Mouse (Mus musculus) stomach, embryonic 15.5 days (tissue): ENCODE data around the gene Srpr. TPM values are rescaled to one million over a fixed set of nuclear protein-coding genes. Genes with fewer than 3 reads are reported as not detected.
A peak's percentile ranks its signal among the peaks of the same experiment; 100 is the strongest.

Experiments
- ATAC-seq: fragments of 200-750 bp; cut with Nextera tagmentation; 2 replicates; pipeline ENCODE4 v1.8.0; 2017; ENCODE audit warnings: low read depth, moderate number of reproducible peaks, moderate TSS enrichment; ENCODE audit not compliant: insufficient read depth, low FRiP score
- H3K27ac ChIP-seq: fragments of 300-500 bp; sonication (generic); 2 replicates; pipeline ENCODE4 v1.5.1; 2015; ENCODE audit warnings: mild to moderate bottlenecking, inconsistent platforms
- H3K27me3 ChIP-seq: fragments of 300-500 bp; sonication (generic); replicated peaks from 2 replicates; pipeline ENCODE4 v1.6.1; 2015; ENCODE audit warnings: inconsistent platforms
- H3K36me3 ChIP-seq: fragments of 300-500 bp; sonication (generic); 2 replicates; pipeline ENCODE4 v1.6.1; 2015; ENCODE audit warnings: inconsistent platforms
- H3K4me1 ChIP-seq: fragments of 300-500 bp; sonication (generic); 2 replicates; pipeline ENCODE4 v1.6.1; 2015; ENCODE audit warnings: inconsistent platforms
- H3K4me2 ChIP-seq: fragments of 300-500 bp; sonication (generic); 2 replicates; pipeline ENCODE4 v1.6.1; 2015; ENCODE audit warnings: mild to moderate bottlenecking, inconsistent platforms
- H3K4me3 ChIP-seq: fragments of 300-500 bp; sonication (generic); replicated peaks from 2 replicates; pipeline ENCODE4 v1.5.1; 2015; ENCODE audit warnings: inconsistent platforms
- H3K9ac ChIP-seq: fragments of 300-500 bp; sonication (generic); 2 replicates; pipeline ENCODE4 v1.6.1; 2015; ENCODE audit warnings: inconsistent platforms
- H3K9me3 ChIP-seq: fragments of 300-500 bp; sonication (generic); 2 replicates; pipeline ENCODE4 v1.6.1; 2016; ENCODE audit warnings: inconsistent platforms
- WGBS: fragments of 180-500 bp; shearing (Covaris S2); methylation state at CpG from one replicate; pipeline ENCODE4 v1.1.7; 2015; 5-methylcytosine and 5-hydroxymethylcytosine counted together
- polyA plus RNA-seq: library from polyadenylated mRNA; unstranded; fragments of >200 nt; fragmentation: Nextera tagmentation; extraction: Ambion mirVana; gene quantifications from 2 replicates; pipeline ENCODE4 v1.2.1, GENCODE M21; 2015

The Srpr gene
- polyA plus RNA-seq, 1 experiment from 2014 or later, result 141 TPM

DNA sequence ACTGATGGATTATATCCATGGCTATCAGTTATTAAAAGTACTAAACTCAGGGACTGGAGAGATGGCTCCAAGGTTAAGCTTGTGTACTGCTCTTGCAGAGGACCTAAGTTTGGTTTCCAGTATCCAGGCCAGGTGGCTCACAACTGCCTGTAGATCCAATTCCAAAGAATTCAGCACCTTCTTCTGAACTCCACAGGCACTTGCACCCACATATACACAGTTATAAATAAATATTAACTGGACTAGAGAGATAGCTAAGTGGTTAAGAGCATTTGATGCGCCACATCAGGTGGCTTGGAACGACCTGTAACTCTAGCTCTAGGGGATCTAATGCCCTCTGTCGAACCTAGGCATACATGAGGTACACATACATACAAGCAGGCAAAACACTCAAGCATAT is 28.7 kb downstream of the Srpr start:
- H3K4me2 ChIP-seq, result no peak overlapping the region

DNA sequence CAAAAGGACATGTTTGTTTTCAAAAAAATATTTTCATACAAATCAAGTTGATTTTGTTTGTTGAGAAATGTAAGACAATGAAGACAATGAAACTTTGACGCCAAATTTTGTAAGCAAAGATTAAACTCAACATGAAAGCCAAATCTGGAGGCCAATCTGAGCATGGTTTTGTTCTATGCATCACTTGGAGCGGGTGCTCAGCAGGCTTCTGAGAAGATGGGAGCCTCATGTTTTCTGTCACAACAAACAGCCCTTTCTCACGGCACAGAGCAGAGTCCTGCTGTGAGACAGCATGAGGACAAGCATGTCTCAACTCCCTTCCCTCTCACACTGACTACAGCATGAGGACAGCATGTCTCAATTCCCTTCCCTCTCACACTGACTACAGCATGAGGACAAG is 36.0 kb downstream of the Srpr start:
- Histone ChIP-seq H3K9ac (no peak overlapping the region), H3K4me2 (no peak overlapping the region), H3K4me1 (no peaks in the 10 kb centered on the region), H3K9me3 (no peaks in the 10 kb centered on the region), H3K4me3 (no peak overlapping the region), H3K27ac (no peak overlapping the region), H3K27me3 (no peaks in the 10 kb centered on the region), H3K36me3 (no peaks in the 10 kb centered on the region)
- ATAC-seq, result no peak
- WGBS, result 68% methylated on average over 3 of the region's 3 CpGs

More for the DNA sequence above, 28.7 kb downstream of the Srpr start:
- Histone ChIP-seq H3K9me3 (no peaks in the 10 kb centered on the region), H3K36me3 (no peaks in the 10 kb centered on the region), H3K27ac (no peak overlapping the region), H3K27me3 (no peaks in the 10 kb centered on the region), H3K4me1 (no peaks in the 10 kb centered on the region), H3K9ac (no peak overlapping the region), H3K4me3 (no peak overlapping the region)
- WGBS, result 86% methylated on average over 3 of the region's 3 CpGs
- ATAC-seq, result no peak

DNA sequence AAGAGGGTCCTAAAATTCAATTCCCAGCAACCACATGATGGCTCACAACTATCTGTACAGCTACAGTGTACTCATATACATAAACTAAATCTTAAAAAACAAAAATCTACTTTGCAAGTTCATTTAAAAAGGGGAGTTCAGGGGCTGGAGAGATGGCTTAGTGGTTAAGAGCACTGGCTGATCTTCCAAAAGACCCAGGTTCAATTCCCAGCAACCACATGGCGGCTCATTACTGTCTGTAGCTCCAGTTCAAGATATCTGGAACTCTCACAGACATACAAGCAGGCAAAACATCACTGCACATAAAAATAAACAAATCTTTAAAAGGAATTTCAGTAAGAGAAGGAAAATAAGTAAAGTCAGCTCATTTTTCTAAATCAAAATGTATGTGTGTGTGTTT is 38.4 kb downstream of the Srpr start:
- 91% methylated on average over 1 of the region's 1 CpGs for WGBS
- Histone ChIP-seq H3K36me3 (no peaks in the 10 kb centered on the region), H3K9me3 (no peaks in the 10 kb centered on the region), H3K4me2 (no peak overlapping the region), H3K27ac (no peak overlapping the region), H3K4me3 (no peak overlapping the region), H3K27me3 (no peaks in the 10 kb centered on the region), H3K9ac (no peak overlapping the region), H3K4me1 (no peaks in the 10 kb centered on the region)
- ATAC-seq, result no peak

DNA sequence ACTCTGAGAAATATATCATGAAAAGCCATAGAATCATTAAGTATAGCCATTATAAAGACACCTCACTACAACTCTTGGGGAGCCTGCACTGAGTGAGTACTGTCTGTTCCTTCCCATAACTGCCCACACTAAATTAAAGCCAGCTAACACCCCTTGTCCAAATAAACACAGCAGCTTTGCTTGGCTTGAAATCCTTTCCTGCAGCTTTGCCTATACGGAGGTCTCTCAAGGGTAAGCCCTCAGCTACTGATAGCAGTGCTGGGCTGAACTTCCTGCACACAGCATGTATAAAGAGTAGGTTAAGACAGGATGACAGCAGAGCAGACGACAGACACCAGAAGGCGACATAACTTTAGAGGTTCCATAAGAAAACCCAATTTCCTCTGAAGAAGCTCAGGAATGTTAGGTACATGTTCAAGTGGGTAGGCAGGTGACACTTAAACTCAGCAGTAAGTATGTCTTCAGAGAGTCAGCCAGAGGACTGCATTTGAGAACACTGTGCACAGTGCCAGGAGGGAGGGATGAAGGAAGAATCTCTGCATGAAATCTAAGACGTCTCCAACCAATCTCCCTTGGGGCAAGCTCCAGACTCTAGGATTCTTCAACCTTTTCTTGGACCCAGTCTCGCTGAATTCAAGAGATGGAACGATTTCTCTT is 39.1 kb downstream of the Srpr start:
- H3K9ac ChIP-seq, result no peak overlapping the region
- H3K4me3 ChIP-seq, result no peak overlapping the region
- H3K9me3 ChIP-seq, result no peaks in the 10 kb centered on the region
- no peak overlapping the region for H3K27ac ChIP-seq
- 69% methylated on average over 6 of the region's 6 CpGs for WGBS
- no peaks in the 10 kb centered on the region for H3K4me1 ChIP-seq
- H3K36me3 ChIP-seq, result no peaks in the 10 kb centered on the region
- H3K4me2 ChIP-seq, result no peak overlapping the region
- no peaks in the 10 kb centered on the region for H3K27me3 ChIP-seq
- ATAC-seq, result no peak

DNA sequence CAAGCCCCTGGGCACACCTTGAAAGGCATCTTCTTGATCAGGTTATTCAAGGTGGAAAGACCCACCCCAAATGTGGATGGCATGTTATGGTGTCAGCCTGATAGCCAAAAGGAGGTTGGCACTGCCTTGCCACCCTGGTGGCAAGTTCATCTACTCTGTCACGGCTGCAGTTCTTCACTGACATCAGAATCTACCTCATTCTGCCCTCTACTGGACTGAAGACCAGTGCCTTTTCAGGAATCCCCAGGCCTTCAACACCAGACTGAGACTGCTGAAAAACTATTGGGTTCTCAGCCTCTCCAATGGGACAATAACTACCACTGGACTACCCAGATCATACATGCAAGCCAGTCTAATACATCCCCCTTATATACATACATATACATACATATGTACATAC is 39.8 kb downstream of the Srpr start:
- no peaks in the 10 kb centered on the region for H3K27me3 ChIP-seq
- no peak for ATAC-seq
- H3K9me3 ChIP-seq, result no peaks in the 10 kb centered on the region
- no peak overlapping the region for H3K4me3 ChIP-seq
- H3K4me1 ChIP-seq, result no peaks in the 10 kb centered on the region
- no peaks in the 10 kb centered on the region for H3K36me3 ChIP-seq
- 72% methylated on average over 1 of the region's 1 CpGs for WGBS
- no peak overlapping the region for H3K4me2 ChIP-seq
- no peak overlapping the region for H3K27ac ChIP-seq
- no peak overlapping the region for H3K9ac ChIP-seq

DNA sequence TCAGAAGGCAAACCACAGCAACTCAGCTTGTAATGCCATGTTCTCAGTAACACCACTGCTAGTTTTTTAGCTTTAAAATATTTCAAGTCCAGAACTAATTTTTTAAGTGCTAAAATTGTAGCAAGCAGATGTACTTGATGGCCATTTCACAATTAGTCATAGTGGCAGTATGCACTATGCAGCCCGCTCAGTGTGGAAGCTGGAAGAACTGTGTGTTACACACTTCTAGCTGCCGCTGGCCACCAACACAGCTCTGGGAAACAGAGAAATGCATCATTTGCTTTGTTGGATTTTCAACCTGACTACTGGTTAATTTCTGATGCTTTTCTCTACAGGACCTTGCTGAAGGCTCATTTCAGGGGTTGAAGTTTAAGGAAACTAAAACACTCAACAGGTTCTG is 47.4 kb downstream of the Srpr start:
- H3K4me2 ChIP-seq, result no peak overlapping the region
- H3K36me3 ChIP-seq, result no peaks in the 10 kb centered on the region
- no peaks in the 10 kb centered on the region for H3K4me1 ChIP-seq
- H3K9ac ChIP-seq, result no peak overlapping the region
- no peaks in the 10 kb centered on the region for H3K9me3 ChIP-seq
- 87% methylated on average over 2 of the region's 2 CpGs for WGBS
- H3K4me3 ChIP-seq, result no peak overlapping the region
- no peak overlapping the region for H3K27ac ChIP-seq
- H3K27me3 ChIP-seq, result no peaks in the 10 kb centered on the region
- no peak for ATAC-seq

DNA sequence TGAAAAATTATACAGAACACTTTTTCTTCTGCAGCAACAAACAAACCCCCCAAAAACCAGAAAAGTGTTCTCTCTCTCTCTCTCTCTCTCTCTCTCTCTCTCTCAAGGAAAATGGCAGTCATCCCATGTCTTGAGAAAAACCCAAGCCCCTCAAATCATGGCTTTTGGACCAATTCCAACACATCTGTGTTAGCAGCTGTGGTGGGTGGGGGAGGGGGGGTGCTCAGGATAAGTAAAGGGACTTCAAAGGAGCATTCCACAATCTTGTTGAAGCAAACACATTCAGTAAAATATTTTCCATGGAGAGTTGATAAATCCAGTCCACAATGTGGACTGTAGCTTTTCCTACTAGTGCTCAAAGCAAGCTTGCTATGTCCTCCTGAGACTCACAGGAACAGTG is 49.5 kb downstream of the Srpr start:
- H3K27me3 ChIP-seq, result no peaks in the 10 kb centered on the region
- H3K4me2 ChIP-seq, result no peak overlapping the region
- H3K4me3 ChIP-seq, result no peak overlapping the region
- no peak for ATAC-seq
- no peak overlapping the region for H3K9ac ChIP-seq
- no peaks in the 10 kb centered on the region for H3K9me3 ChIP-seq
- no peaks in the 10 kb centered on the region for H3K36me3 ChIP-seq
- H3K27ac ChIP-seq, result no peak overlapping the region
- no peaks in the 10 kb centered on the region for H3K4me1 ChIP-seq

DNA sequence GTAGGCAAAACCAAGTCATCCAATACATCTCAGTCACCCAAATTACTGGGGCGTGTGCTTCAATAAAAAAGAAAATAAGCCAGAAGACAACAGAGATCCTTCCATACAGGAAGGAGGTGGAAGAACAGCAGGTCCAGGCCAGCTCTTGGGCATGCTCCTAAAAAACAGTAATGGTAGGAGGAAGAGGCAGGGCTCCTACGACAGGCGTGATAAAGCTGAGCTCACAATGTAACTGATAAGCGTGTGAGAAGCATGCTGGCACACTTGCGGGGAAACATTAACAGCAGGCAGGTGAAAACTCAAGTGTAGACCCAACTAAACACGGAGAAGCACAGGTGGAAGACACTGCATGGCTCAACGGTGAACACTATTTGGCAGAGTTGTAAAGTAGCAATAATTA is 57.4 kb downstream of the Srpr start:
- no peak overlapping the region for H3K27ac ChIP-seq
- 78% methylated on average over 7 of the region's 7 CpGs for WGBS
- H3K27me3 ChIP-seq, result no peaks in the 10 kb centered on the region
- H3K4me1 ChIP-seq, result no peaks in the 10 kb centered on the region
- H3K9me3 ChIP-seq, result no peaks in the 10 kb centered on the region
- H3K4me2 ChIP-seq, result no peak overlapping the region
- no peak for ATAC-seq
- H3K36me3 ChIP-seq, result no peaks in the 10 kb centered on the region
- no peak overlapping the region for H3K9ac ChIP-seq
- no peak overlapping the region for H3K4me3 ChIP-seq

DNA sequence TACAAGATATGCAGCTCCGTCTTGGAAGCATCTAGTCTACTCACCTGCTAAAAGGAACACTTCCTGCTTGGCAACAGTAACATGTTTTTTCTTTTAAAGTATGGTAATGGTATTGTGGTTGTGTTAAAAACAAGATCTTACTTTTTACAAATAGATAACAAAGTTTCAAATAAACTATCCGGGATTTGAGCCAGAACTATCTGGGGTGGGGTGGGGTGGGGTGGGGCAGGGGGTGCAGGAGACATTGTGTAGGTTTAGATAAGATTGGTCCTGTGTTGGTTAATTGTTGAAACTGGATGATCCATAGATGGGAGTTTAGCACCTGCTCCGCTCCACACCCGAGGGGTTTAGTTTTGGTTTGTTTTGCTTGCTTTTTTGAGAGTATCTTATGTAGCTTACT is 62.4 kb downstream of the Srpr start:
- no peaks in the 10 kb centered on the region for H3K4me1 ChIP-seq
- no peak for ATAC-seq
- no peaks in the 10 kb centered on the region for H3K9me3 ChIP-seq
- H3K9ac ChIP-seq, result no peak overlapping the region
- no peak overlapping the region for H3K27ac ChIP-seq
- no peaks in the 10 kb centered on the region for H3K36me3 ChIP-seq
- no peaks in the 10 kb centered on the region for H3K27me3 ChIP-seq
- WGBS, result 72% methylated on average over 4 of the region's 4 CpGs
- H3K4me2 ChIP-seq, result no peak overlapping the region
- no peak overlapping the region for H3K4me3 ChIP-seq

DNA sequence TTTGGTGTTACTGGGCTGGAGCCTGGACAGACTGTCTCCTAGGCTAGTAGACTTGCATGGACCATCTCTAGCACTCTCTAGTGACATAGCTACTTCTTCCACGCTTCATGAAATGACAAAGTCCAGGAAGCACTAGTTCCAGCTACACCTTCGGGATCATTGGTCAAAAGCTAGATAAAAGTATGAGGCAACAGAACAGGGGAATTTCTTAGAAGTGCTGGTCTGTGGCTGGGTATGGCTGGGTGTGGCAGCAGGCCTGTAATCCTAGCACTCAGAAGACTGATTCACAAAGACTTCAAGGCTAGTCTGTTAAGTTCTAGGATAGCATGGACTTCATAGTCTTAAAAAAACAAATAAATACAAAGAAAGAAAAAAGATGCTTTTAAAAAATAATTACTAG is 63.5 kb downstream of the Srpr start:
- no peak overlapping the region for H3K4me2 ChIP-seq
- H3K9ac ChIP-seq, result no peak overlapping the region
- peaks cover 2% of the 10 kb centered on the region; the same call in 1 of the 2 replicates for H3K4me1 ChIP-seq
- no peak overlapping the region for H3K4me3 ChIP-seq
- no peaks in the 10 kb centered on the region for H3K36me3 ChIP-seq
- no peak for ATAC-seq
- no peaks in the 10 kb centered on the region for H3K9me3 ChIP-seq
- H3K27ac ChIP-seq, result no peak overlapping the region
- WGBS, result 78% methylated on average over 2 of the region's 2 CpGs
- H3K27me3 ChIP-seq, result no peaks in the 10 kb centered on the region

DNA sequence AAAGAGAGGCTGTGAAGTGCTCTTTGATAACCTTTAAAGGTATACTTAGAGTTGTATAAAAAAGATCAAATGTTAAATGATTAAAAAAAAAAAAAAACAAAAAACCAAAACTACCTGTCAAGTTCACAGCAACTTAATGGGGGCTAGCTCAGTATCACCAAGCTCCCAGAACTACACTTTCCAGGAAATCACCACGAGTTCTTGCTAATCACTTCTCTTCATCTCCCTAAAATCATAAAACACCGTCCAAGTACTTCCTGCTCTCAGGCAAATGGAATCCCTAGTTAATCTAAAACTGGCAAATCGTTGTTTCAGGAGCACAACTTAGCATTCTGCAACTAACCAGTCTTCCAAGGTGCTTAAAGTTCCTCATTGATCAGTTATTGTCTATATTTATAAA is 64.5 kb downstream of the Srpr start:
- H3K9me3 ChIP-seq, result no peaks in the 10 kb centered on the region
- 54% methylated on average over 3 of the region's 3 CpGs for WGBS
- no peak for ATAC-seq
- H3K4me1 ChIP-seq, result peaks cover 7% of the 10 kb centered on the region; the same call in 1 of the 2 replicates
- H3K36me3 ChIP-seq, result no peaks in the 10 kb centered on the region
- H3K27ac ChIP-seq, result no peak overlapping the region
- no peaks in the 10 kb centered on the region for H3K27me3 ChIP-seq
- no peak overlapping the region for H3K9ac ChIP-seq
- H3K4me2 ChIP-seq, result no peak overlapping the region
- H3K4me3 ChIP-seq, result no peak overlapping the region

DNA sequence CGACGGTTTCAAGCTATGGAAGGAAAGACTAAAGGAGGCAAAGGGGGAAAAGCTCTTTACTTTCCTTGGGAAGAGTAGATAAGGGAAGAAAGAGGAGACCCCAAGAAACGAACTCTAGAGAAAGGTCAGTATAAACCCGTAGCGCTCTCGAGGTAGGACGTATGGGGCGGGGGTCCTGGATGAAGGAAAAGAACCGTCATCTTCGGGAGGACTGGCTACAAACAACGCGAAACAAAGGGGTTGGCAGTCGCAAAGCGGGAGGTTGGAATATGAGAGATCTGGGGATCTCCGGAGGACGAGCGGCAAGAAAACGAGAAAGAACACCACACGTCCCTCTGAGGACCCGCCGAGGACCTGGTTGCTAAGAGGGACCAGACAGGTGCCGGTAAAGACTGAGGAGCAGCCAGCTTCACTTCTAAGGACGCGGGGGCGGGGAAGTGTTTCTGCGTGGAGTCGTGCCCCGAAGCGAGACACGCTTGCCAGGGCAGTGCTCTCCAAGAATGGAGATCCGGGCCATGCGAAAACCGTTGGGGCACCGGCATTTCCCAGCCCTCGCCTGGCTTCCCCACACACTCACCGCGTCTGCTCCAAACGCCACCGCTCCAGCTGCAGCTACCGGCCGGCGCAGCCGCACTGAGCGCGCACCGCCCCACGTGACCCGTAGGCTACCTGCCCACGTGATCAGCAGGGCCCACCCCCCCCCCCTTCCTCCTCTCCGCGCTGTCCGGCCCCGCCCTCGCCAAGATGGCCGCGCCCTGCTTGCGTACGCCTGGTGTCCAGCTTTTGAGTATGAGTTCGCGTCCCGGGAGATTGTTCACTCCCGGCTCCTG is 67.4 kb downstream of the Srpr start, which contains the start of the genes Fam118b and Rpusd4:
Gene Fam118b (minus strand): TSS at position 660 of the 830 bp plus-strand sequence.
Gene Rpusd4 (plus strand): TSS at position 720 of the 830 bp plus-strand sequence.
- Histone ChIP-seq H3K27me3 (no peaks in the 10 kb centered on the region), H3K9ac (peak within 1 kb of the TSS; percentile 65), H3K4me2 (peak within 1 kb of the TSS; percentile 85), H3K27ac (peak within 1 kb of the TSS; percentile 78), H3K4me1 (peaks cover 7% of the 10 kb centered on the region; the same call in 1 of the 2 replicates), H3K9me3 (no peaks in the 10 kb centered on the region), H3K36me3 (0 out of 2 replicates have a peak, but pooled peaks cover 2% of the 10 kb centered on the region), H3K4me3 (peak within 1 kb of the TSS; percentile 86)
- under 1% methylated on average over 62 of the region's 62 CpGs for WGBS
- peak; percentile 93 for ATAC-seq
